Mouse (Mus musculus) brain, embryonic 14.5 days (tissue): ENCODE measurements around the gene Mtch1.

Experiments used
- CTCF ChIP-seq: fragments of 200-500 bp; IDR thresholded peaks from 2 replicates; pipeline ENCODE4 v1.5.1; 2012; ENCODE audit warnings: inconsistent platforms, mild to moderate bottlenecking, moderate library complexity, borderline replicate concordance; ENCODE audit not compliant: insufficient read depth, insufficient read length; ENCODE audit errors: extremely low read depth
- POLR2A ChIP-seq: fragments of 200-500 bp; IDR thresholded peaks from 2 replicates; pipeline ENCODE4 v1.6.1; 2012; ENCODE audit warnings: mild to moderate bottlenecking, inconsistent platforms, borderline replicate concordance; ENCODE audit not compliant: poor library complexity, insufficient read depth, insufficient read length, severe bottlenecking; ENCODE audit errors: extremely low read depth

- TF ChIP-seq CTCF: no peak
- TF ChIP-seq POLR2A: no peak
Observed at GRCm38 (mm10) chr17:29303856-29304255, 43.9 kb downstream of the Mtch1 start.
